Mouse (Mus musculus) hindbrain, embryonic 11.5 days (tissue): ENCODE measurements at regions not wholly inside any gene's neighbourhood (a gene's known extent, or its start where the extent isn't known, plus 50 kb on each side); places are given as distances from the start of the nearest gene placed in this dataset.

Experiments used
- ATAC-seq: fragments of 200-750 bp; cut with Nextera tagmentation; 2 replicates; pipeline ENCODE4 v1.8.0; 2017; ENCODE audit warnings: mild to moderate bottlenecking, moderate TSS enrichment, moderate library complexity; ENCODE audit not compliant: low FRiP score
- DNase-seq: peaks from one replicate; pipeline ENCODE4 v3.0.0-alpha.2; 2015; ENCODE audit warnings: low spot score
- H3K27ac ChIP-seq: fragments of 300-500 bp; sonication (generic); 2 replicates; pipeline ENCODE4 v1.5.1; 2014; ENCODE audit warnings: mild to moderate bottlenecking, low read depth, low read length
- H3K27me3 ChIP-seq: fragments of 300-500 bp; sonication (generic); 2 replicates; pipeline ENCODE4 v1.6.1; 2014; ENCODE audit warnings: mild to moderate bottlenecking, low read length, moderate library complexity, mixed read lengths; ENCODE audit not compliant: control insufficient read depth, insufficient read depth
- H3K36me3 ChIP-seq: fragments of 300-500 bp; sonication (generic); 2 replicates; pipeline ENCODE4 v1.6.1; 2014; ENCODE audit warnings: mild to moderate bottlenecking, low read length, moderate library complexity, mixed read lengths; ENCODE audit not compliant: control insufficient read depth, insufficient read depth
- H3K4me1 ChIP-seq: fragments of 300-500 bp; sonication (generic); replicated peaks from 2 replicates; pipeline ENCODE4 v1.6.1; 2014; ENCODE audit warnings: low read length, mixed read lengths; ENCODE audit not compliant: control insufficient read depth, insufficient read depth
- H3K4me2 ChIP-seq: fragments of 300-500 bp; sonication (generic); replicated peaks from 2 replicates; pipeline ENCODE4 v1.6.1; 2014; ENCODE audit warnings: mild to moderate bottlenecking, low read depth, low read length
- H3K4me3 ChIP-seq: fragments of 300-500 bp; sonication (generic); 2 replicates; pipeline ENCODE4 v1.5.1; 2014; ENCODE audit warnings: low read depth, low read length
- H3K9ac ChIP-seq: fragments of 300-500 bp; sonication (generic); 2 replicates; pipeline ENCODE4 v1.6.1; 2014; ENCODE audit warnings: low read depth, low read length
- H3K9me3 ChIP-seq: fragments of 300-500 bp; sonication (generic); 2 replicates; pipeline ENCODE4 v1.6.1; 2016; ENCODE audit warnings: low read length; ENCODE audit not compliant: control insufficient read depth
- WGBS: fragments of 180-500 bp; shearing (Covaris S2); extraction: QIAGEN DNeasy Blood & Tissue Kit; methylation state at CpG from one replicate; pipeline ENCODE4 v1.1.7; 2014; 5-methylcytosine and 5-hydroxymethylcytosine counted together

DNA sequence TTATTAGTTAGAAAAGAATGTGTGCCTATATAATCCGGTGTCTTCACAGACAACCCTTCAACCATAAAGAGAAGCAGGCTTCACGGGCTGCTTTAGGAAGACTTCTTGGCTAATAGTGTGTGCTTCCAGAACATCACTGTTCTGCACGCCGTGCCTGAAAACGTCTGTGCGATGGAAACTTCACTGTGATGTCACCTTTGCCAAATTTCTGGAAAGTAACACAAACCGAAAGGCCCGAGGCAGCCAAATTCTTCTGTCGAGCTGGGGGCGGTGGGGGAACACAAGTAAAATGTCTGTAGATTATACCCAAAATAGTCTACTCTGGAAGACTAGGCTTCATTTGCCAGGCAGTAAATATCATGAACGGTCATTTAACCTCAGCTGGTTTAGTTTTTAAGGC, 327.5 kb upstream of the Gm5148 start:
- no peak for DNase-seq
- H3K9me3 ChIP-seq, result no peaks in the 10 kb centered on the region
- H3K9ac ChIP-seq, result no peak overlapping the region
- H3K4me1 ChIP-seq, result no peaks in the 10 kb centered on the region
- ATAC-seq, result no peak
- H3K4me2 ChIP-seq, result no peak overlapping the region
- H3K27ac ChIP-seq, result no peak overlapping the region
- no peak overlapping the region for H3K4me3 ChIP-seq
- no peaks in the 10 kb centered on the region for H3K27me3 ChIP-seq
- no peaks in the 10 kb centered on the region for H3K36me3 ChIP-seq
- WGBS, result 93% methylated on average over 11 of the region's 11 CpGs

DNA sequence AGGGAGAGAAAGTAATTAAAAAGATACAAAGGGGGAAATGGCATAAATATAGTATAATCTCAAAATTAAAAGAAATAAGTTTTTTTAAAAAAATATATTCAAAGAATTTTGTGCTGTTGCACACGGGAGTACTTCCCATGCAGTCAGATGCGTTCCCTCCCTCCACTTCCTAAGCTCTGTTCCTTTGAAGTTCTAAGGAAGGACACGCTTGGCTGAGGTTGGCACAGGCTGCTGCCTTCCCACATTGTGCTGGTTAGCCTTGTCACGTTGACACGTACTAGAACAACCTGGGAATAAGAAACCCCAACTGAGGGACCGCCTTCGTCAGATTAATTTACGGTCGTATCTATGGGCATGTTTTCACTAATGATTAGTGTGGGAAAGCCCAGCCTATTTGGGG, 326.6 kb upstream of the Gm5148 start:
- no peak overlapping the region for H3K4me2 ChIP-seq
- H3K4me3 ChIP-seq, result no peak overlapping the region
- 64% methylated on average over 9 of the region's 9 CpGs for WGBS
- DNase-seq (no peak), ATAC-seq (no peak)
- H3K9me3 ChIP-seq, result no peaks in the 10 kb centered on the region
- no peak overlapping the region for H3K27ac ChIP-seq
- no peaks in the 10 kb centered on the region for H3K36me3 ChIP-seq
- H3K27me3 ChIP-seq, result no peaks in the 10 kb centered on the region
- H3K4me1 ChIP-seq, result no peaks in the 10 kb centered on the region
- H3K9ac ChIP-seq, result no peak overlapping the region

DNA sequence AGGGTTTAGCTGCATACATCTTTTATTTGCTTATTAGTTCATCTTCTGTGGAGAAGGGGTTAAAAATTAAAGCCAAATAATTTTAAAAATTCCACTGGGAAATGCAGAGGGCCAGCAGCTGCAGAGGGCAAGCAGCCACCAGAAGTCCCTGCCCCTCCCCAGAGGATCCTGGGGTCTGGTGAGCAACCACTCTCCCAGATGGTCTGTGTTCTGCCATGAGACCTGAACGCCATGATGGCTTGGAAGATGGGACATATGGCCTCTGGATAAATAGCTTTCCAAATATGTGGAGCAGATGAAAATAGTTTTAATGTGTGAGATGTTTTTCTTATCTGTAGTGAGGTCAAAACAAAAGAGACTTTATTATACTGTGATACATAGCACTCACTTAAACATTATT, 326.1 kb upstream of the Gm5148 start:
- Histone ChIP-seq H3K27ac (no peak overlapping the region), H3K4me2 (no peak overlapping the region), H3K9ac (no peak overlapping the region), H3K4me1 (no peaks in the 10 kb centered on the region), H3K36me3 (no peaks in the 10 kb centered on the region), H3K4me3 (no peak overlapping the region), H3K9me3 (no peaks in the 10 kb centered on the region), H3K27me3 (no peaks in the 10 kb centered on the region)
- no peak for DNase-seq
- no peak for ATAC-seq
- WGBS, result 54% methylated on average over 1 of the region's 1 CpGs

DNA sequence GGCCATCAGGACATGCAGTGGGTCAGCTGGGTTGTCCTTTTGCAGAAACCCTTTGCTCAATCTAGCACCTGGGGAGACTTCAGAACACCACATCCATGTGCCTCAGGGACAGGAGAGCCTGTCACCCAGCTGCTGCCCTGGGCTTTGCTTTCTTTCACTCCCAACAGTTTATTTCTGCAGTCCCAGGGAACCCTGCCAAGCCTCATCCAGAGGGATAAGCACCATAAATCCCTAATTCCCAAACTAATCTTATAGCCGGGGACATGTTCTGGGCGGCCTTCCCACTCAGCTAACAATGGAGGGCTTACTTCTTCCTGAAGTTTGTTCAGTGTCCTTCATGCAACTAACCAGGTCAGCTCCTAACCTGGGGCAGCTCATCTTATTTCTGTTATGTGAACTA, 325.0 kb upstream of the Gm5148 start:
- ATAC-seq, result no peak
- Histone ChIP-seq H3K9ac (no peak overlapping the region), H3K27me3 (no peaks in the 10 kb centered on the region), H3K36me3 (no peaks in the 10 kb centered on the region), H3K27ac (no peak overlapping the region), H3K9me3 (no peaks in the 10 kb centered on the region), H3K4me1 (no peaks in the 10 kb centered on the region), H3K4me2 (no peak overlapping the region), H3K4me3 (no peak overlapping the region)
- no peak for DNase-seq
- 80% methylated on average over 2 of the region's 2 CpGs for WGBS

DNA sequence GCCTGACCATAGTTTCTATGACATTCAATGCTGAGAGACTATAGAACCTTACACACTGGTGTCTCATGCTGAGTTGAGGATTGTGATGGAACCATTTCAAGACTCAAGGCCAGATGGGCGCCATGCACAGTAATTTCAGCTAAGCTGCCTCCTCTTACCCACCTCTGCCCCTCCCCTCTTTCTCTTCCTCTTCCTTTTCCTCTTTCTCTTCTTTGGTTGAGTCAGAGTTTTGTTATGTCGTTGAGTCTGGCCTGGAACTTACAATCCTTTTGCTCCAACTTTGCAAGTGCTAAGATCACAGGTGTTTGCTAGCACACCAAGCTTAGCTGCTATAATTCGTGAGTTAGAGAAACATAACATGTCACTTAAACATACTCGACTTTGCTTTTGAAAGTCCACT, 323.2 kb upstream of the Gm5148 start:
- no peak for ATAC-seq
- no peaks in the 10 kb centered on the region for H3K36me3 ChIP-seq
- 90% methylated on average over 4 of the region's 4 CpGs for WGBS

DNA sequence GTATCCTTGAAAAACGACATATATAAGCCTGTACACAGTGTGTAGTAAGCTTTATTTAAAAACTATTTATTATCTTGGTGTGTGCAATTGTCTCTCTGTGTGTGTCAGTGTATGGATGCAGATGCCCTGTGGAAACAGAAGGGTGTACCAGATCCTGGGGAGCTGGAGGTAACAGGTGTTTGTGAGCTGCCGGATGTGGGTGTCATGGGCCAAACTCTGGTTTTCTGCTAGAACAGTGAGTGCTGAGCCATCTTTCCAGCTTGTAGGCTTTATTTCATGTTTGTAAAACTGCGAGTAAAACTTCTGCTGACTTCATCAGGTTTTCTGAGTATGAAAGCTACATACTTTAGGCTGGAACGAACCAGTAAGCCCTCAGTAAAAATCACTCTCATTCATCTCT, 322.3 kb upstream of the Gm5148 start:
- Histone ChIP-seq H3K4me2 (no peak overlapping the region), H3K4me3 (no peak overlapping the region), H3K4me1 (no peaks in the 10 kb centered on the region), H3K27me3 (no peaks in the 10 kb centered on the region), H3K36me3 (no peaks in the 10 kb centered on the region), H3K27ac (no peak overlapping the region), H3K9me3 (no peaks in the 10 kb centered on the region), H3K9ac (no peak overlapping the region)
- DNase-seq (no peak), ATAC-seq (no peak)
- 81% methylated on average over 4 of the region's 4 CpGs for WGBS

More for the DNA sequence above, 323.2 kb upstream of the Gm5148 start:
- no peaks in the 10 kb centered on the region for H3K27me3 ChIP-seq
- no peak overlapping the region for H3K4me2 ChIP-seq
- no peak overlapping the region for H3K27ac ChIP-seq
- no peak for DNase-seq
- no peaks in the 10 kb centered on the region for H3K9me3 ChIP-seq
- no peak overlapping the region for H3K4me3 ChIP-seq
- no peaks in the 10 kb centered on the region for H3K4me1 ChIP-seq
- no peak overlapping the region for H3K9ac ChIP-seq

DNA sequence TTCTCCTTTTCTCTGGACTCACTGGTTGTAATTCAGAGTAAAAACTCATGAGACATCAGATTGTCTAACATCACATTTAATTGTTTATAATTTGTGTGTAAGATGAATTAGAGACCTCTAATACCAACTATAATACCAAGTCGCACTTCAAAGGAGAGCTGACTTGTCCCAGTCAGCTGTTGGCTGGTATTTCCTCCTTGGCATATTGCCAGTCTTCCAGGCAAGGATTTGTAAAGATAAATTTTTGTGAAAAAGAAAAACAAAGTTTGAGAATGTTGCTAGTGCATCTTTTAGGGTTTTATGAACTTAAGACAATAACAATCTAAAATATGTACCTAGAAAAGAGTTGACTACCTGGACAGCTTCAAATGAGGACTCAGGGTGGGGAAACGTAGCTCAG, 321.7 kb upstream of the Gm5148 start:
- Histone ChIP-seq H3K9me3 (no peaks in the 10 kb centered on the region), H3K27me3 (no peaks in the 10 kb centered on the region)
- no peak for DNase-seq

DNA sequence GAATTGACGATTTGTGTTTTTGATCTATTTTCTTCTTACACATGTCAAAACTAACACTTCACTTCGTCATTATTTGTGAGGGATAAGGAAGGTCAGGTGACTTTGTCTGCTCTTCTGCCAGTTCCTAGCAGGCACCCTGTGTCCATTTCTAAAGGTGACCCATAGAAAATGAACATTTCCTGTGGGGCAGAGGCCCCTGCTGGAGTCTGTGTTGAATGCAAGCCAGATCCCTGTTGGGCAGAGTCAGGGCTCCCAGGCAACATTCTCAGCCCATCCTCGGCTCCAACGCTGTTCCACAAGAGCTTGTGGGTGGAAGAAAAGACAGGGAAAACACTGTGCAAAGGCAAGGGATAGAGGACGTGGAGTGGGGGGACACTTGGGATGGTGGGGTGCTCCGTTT, 321.2 kb upstream of the Gm5148 start:
- Histone ChIP-seq H3K9me3 (no peaks in the 10 kb centered on the region), H3K4me1 (no peaks in the 10 kb centered on the region), H3K4me2 (no peak overlapping the region), H3K27ac (no peak overlapping the region), H3K4me3 (no peak overlapping the region), H3K27me3 (no peaks in the 10 kb centered on the region), H3K36me3 (no peaks in the 10 kb centered on the region), H3K9ac (no peak overlapping the region)
- 59% methylated on average over 6 of the region's 6 CpGs for WGBS
- ATAC-seq (no peak), DNase-seq (peak; percentile 10)

More for the DNA sequence above, 321.7 kb upstream of the Gm5148 start:
- no peak overlapping the region for H3K4me2 ChIP-seq
- no peaks in the 10 kb centered on the region for H3K4me1 ChIP-seq
- no peak overlapping the region for H3K27ac ChIP-seq
- H3K4me3 ChIP-seq, result no peak overlapping the region
- no peak for ATAC-seq
- H3K9ac ChIP-seq, result no peak overlapping the region
- WGBS, result 96% methylated on average over 2 of the region's 2 CpGs
- H3K36me3 ChIP-seq, result no peaks in the 10 kb centered on the region

DNA sequence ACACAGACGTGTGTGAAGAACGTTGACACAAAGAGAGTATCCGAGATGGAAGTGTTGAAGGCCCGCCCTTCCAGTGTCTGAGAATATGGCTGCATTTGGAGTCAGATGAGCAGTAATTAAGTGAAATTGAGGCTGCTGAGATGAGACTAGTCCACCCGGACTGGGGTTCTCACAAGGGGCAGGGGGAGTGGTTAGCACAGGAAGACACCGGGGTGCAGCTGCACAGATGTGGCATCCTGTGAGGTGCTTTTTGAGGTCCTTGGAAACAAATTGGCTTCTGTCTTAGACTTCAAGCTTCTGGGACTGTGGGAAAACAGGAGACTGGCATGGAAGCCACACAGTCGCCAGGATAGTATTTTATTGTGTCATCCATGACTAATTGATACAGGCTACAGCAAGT, 320.0 kb upstream of the Gm5148 start:
- ATAC-seq (no peak), DNase-seq (no peak)
- H3K36me3 ChIP-seq, result no peaks in the 10 kb centered on the region
- no peak overlapping the region for H3K9ac ChIP-seq
- H3K27me3 ChIP-seq, result no peaks in the 10 kb centered on the region
- no peak overlapping the region for H3K4me2 ChIP-seq
- WGBS, result 78% methylated on average over 7 of the region's 7 CpGs
- H3K4me1 ChIP-seq, result no peaks in the 10 kb centered on the region
- H3K27ac ChIP-seq, result no peak overlapping the region
- H3K9me3 ChIP-seq, result no peaks in the 10 kb centered on the region
- H3K4me3 ChIP-seq, result no peak overlapping the region
